Mouse (Mus musculus): ENCODE results near the gene Nxn.

DNA sequence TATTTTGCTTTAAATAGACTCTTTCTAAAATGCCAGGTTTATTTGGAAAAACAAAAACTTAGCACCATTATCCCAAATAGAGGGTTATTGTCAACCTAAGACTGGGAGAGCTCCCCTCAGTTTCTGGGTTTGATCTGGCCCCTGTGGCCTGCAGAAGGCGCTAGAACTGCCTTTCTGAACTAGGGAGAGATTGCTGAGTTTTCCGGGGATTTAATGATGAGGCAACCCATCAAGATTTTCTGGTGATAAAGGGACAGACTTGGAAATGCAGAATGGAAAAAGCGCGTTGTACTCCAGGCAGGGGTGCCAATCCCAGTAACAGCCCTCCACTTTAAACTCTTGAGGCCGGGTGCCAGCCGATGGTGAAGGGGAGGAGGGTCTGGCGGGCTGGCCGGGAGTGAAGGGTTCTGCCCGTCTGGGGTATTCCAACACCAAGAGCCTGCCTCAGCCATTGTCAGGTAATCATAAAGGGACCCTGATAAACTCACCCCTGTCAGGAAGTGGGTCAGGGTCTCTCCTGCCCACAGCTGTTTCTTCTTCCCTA is 100.4 kb downstream of the Nxn start:
- no peak for TF ChIP-seq CTCF (IDR thresholded peaks at IDR 0.05; ENCODE audit: low read depth)
- no peak for TF ChIP-seq EP300 (IDR thresholded peaks at IDR 0.05; ENCODE audit: low read depth)
